In the genomic region with DNA sequence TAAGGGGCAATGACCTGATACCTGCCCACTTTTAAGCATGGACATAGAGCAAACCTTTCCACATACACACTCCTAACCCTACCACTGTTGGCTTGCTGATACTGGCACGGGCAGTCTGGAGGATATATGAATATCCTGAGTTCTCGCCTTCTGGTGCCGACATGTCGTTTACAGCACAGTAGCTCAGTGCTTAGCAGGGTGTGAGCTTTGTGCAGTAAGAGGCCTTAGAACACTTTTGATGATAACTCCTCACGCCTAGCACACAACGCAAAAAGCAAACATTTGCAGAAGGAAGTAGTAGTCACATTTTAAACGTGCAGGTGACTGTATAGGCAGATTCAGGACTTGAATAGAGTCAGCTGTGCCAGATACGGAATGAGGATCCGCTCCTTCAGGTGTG, we compare ENCODE assay signal across 8 mouse cellular contexts. TPM values are rescaled to one million over a fixed set of nuclear protein-coding genes. Genes with fewer than 3 reads are reported as not detected.
A peak's percentile ranks its signal among the peaks of the same experiment; 100 is the strongest.
DNase-seq lines count a peak whose midpoint lies in the region; ATAC-seq and TF ChIP-seq lines count a peak whose summit lies in the region.

No protein-coding gene starts in this region.

- 57% methylated on average over 9 of the region's 9 CpGs for WGBS in heart, embryonic 11.5 days (ENCODE audit: insufficient replicate concordance)
- 48% methylated on average over 9 of the region's 9 CpGs for WGBS in lung, embryonic 14.5 days
- WGBS in embryonic facial prominence, embryonic 15.5 days, result 68% methylated on average over 9 of the region's 9 CpGs
- WGBS in liver, embryonic 16.5 days (ENCODE audit: insufficient replicate concordance), result 51% methylated on average over 9 of the region's 9 CpGs

- H3K36me3 ChIP-seq in heart, embryonic 11.5 days (ENCODE audit: control insufficient read depth, insufficient read depth, low read length), result no peaks in the 10 kb centered on the region
- 0 out of 2 replicates have a peak, but pooled peaks cover 8% of the 10 kb centered on the region for H3K36me3 ChIP-seq in lung, embryonic 14.5 days (ENCODE audit: insufficient read depth)
- no peaks in the 10 kb centered on the region for H3K36me3 ChIP-seq in embryonic facial prominence, embryonic 15.5 days
- H3K36me3 ChIP-seq in liver, embryonic 16.5 days (ENCODE audit: control insufficient read depth, insufficient read depth), result no peaks in the 10 kb centered on the region

- H3K27me3 ChIP-seq in heart, embryonic 11.5 days (ENCODE audit: control insufficient read depth, insufficient read depth, low read length), result no peaks in the 10 kb centered on the region
- no peaks in the 10 kb centered on the region for H3K27me3 ChIP-seq in lung, embryonic 14.5 days (ENCODE audit: insufficient read depth, low read length)
- no peaks in the 10 kb centered on the region for H3K27me3 ChIP-seq in embryonic facial prominence, embryonic 15.5 days
- H3K27me3 ChIP-seq in liver, embryonic 16.5 days (ENCODE audit: control insufficient read depth, insufficient read depth, low read depth, low read length), result no peaks in the 10 kb centered on the region

- TF ChIP-seq CTCF in lung, embryonic 14.5 days (IDR thresholded peaks at IDR 0.05; ENCODE audit: low read depth), result no peak

- H3K9ac ChIP-seq in heart, embryonic 11.5 days (ENCODE audit: low read depth, low read length), result 0 out of 2 replicates have a peak overlapping the region, but pooled peaks have one; percentile 16
- no peak overlapping the region for H3K9ac ChIP-seq in lung, embryonic 14.5 days
- H3K9ac ChIP-seq in embryonic facial prominence, embryonic 15.5 days, result no peak overlapping the region
- H3K9ac ChIP-seq in liver, embryonic 16.5 days (ENCODE audit: low read depth, low read length), result no peak overlapping the region

- intact Hi-C loops in left cerebral cortex, postnatal 14 days (cut with DNase I), result loop anchor here (1.0 to 10.0 kb wide), 4 partner anchors 160 to 445 kb away; partner anchors contain the start of gene Sik2

- no peaks in the 10 kb centered on the region for H3K9me3 ChIP-seq in heart, embryonic 11.5 days (replicated peaks; ENCODE audit: control insufficient read depth, low read length)
- H3K9me3 ChIP-seq in lung, embryonic 14.5 days (ENCODE audit: low read depth, low read length), result no peaks in the 10 kb centered on the region
- no peaks in the 10 kb centered on the region for H3K9me3 ChIP-seq in embryonic facial prominence, embryonic 15.5 days (replicated peaks)
- H3K9me3 ChIP-seq in liver, embryonic 16.5 days (replicated peaks; ENCODE audit: control insufficient read depth, low read length), result no peaks in the 10 kb centered on the region

- H3K4me3 ChIP-seq in heart, embryonic 11.5 days (ENCODE audit: low read depth, low read length), result no peak overlapping the region
- no peak overlapping the region for H3K4me3 ChIP-seq in lung, embryonic 14.5 days (ENCODE audit: low read depth, low read length)
- H3K4me3 ChIP-seq in embryonic facial prominence, embryonic 15.5 days (replicated peaks), result no peak overlapping the region
- H3K4me3 ChIP-seq in liver, embryonic 16.5 days (ENCODE audit: low read depth, low read length), result no peak overlapping the region

- H3K27ac ChIP-seq in heart, embryonic 11.5 days (ENCODE audit: low read depth, low read length), result no peak overlapping the region
- no peak overlapping the region for H3K27ac ChIP-seq in lung, embryonic 14.5 days (ENCODE audit: low read depth)
- H3K27ac ChIP-seq in embryonic facial prominence, embryonic 15.5 days (replicated peaks), result no peak overlapping the region
- peak overlapping the region; percentile 6; the same call in 1 of the 2 replicates for H3K27ac ChIP-seq in liver, embryonic 16.5 days (ENCODE audit: low read length)

- ATAC-seq in heart, embryonic 11.5 days (replicated peaks; ENCODE audit: insufficient number of reproducible peaks, low FRiP score, low TSS enrichment), result no peak
- no peak for ATAC-seq in lung, embryonic 14.5 days (ENCODE audit: insufficient read depth)
- ATAC-seq in embryonic facial prominence, embryonic 15.5 days (ENCODE audit: insufficient number of reproducible peaks, low FRiP score, low TSS enrichment, low read depth), result no peak
- no peak for ATAC-seq in liver, embryonic 16.5 days (ENCODE audit: low read depth)

- H3K4me2 ChIP-seq in heart, embryonic 11.5 days, result peak overlapping the region; percentile 37
- H3K4me2 ChIP-seq in lung, embryonic 14.5 days, result peak overlapping the region; percentile 42; the same call in 1 of the 2 replicates
- H3K4me2 ChIP-seq in embryonic facial prominence, embryonic 15.5 days (replicated peaks), result peak overlapping the region; percentile 32; the same call in 1 of the 2 replicates
- no peak overlapping the region for H3K4me2 ChIP-seq in liver, embryonic 16.5 days (ENCODE audit: low read depth, low read length)

- no peak for DNase-seq in heart, adult 9 months (ENCODE audit: low spot score in 2 of 2)
- DNase-seq in lung, embryonic 14.5 days, result no peak
- DNase-seq in lung, postnatal 36 days, result no peak
- no peak for DNase-seq in left cerebral cortex, postnatal 14 days (ENCODE audit: low spot score in 2 of 2)
- DNase-seq in cerebellum, postnatal 14 days, result no peak

- H3K4me1 ChIP-seq in heart, embryonic 11.5 days (ENCODE audit: control insufficient read depth, insufficient read depth, low read length), result peaks cover 18% of the 10 kb centered on the region
- peaks cover 8% of the 10 kb centered on the region; the same call in 1 of the 2 replicates for H3K4me1 ChIP-seq in lung, embryonic 14.5 days (ENCODE audit: insufficient read depth)
- H3K4me1 ChIP-seq in embryonic facial prominence, embryonic 15.5 days, result peaks cover 21% of the 10 kb centered on the region
- H3K4me1 ChIP-seq in liver, embryonic 16.5 days (ENCODE audit: control insufficient read depth, low read depth, low read length), result peaks cover 58% of the 10 kb centered on the region

RNA-seq across cellular contexts. Expression of gene Ppp2r1b, which starts 4.7 kb away (rescaled TPM):
- polyA plus RNA-seq in heart, embryonic 11.5 days (2014; fragmentation: Nextera tagmentation; extraction: Ambion mirVana), result 63.1 and 66.9 TPM in 2 replicates
- polyA plus RNA-seq in lung, embryonic 14.5 days (2014; fragmentation: Nextera tagmentation; extraction: Ambion mirVana), result 72.9 and 73.7 TPM in 2 replicates
- 54.3 and 58.9 TPM in 2 replicates for polyA plus RNA-seq in embryonic facial prominence, embryonic 15.5 days (2015; fragmentation: Nextera tagmentation; extraction: Ambion mirVana)
- 59.4 and 63.0 TPM in 2 replicates for polyA plus RNA-seq in liver, embryonic 16.5 days (2015; fragmentation: Nextera tagmentation; extraction: Ambion mirVana)
- 10 to 100 TPM; 19.7 to 21.6 TPM for total RNA-seq in left cerebral cortex, postnatal 14 days (2021)
